Mouse (Mus musculus) layer of hippocampus, postnatal 10 days (tissue): ENCODE results near the gene Irf6. TPM values are rescaled to one million over a fixed set of nuclear protein-coding genes. Genes with fewer than 3 reads are reported as not detected.
A peak's percentile ranks its signal among the peaks of the same experiment; 100 is the strongest.

ENCODE experiments used
- DNase-seq, 2 experiments: peaks; one replicate each; pipeline ENCODE4 v3.0.0; 2021; ENCODE audit warnings: low spot score in 2 of 2
- long read RNA-seq: library from polyadenylated mRNA; stranded (forward); transcript quantifications from one replicate; pipeline ENCODE4 v2.0.0, GENCODE M21; 2023
- total RNA-seq, 2 experiments: library from RNA; stranded (reverse); gene quantifications; 2 replicates each; pipeline ENCODE4 v1.2.3; 2021

Gene Irf6
- total RNA-seq: 1 to 10 TPM; 1.0 TPM
- long read RNA-seq: 0 reads

DNA sequence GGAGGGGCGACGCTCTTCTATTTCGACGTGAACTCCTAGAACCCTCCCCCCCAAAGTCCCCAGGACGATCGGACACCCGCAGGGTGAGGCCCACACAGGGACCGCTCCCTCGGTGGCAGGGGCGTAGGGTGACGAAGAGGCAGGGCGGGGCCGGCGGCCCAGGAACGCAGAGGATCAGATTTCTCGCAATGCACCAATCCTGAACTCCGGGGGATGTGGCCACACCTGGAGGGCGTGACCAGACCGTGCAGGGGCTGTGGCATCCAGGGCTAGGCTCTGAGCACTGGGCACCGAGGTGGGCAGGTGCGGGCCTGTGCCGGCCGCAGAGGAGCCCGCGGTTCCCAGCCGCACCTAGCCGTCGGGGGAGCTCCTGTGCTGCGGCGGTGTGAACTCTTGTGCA lies at the start of gene Irf6:
Irf6 (plus strand) TSS at position 240 of the 400 bp plus-strand sequence.
- DNase-seq: no peak

DNA sequence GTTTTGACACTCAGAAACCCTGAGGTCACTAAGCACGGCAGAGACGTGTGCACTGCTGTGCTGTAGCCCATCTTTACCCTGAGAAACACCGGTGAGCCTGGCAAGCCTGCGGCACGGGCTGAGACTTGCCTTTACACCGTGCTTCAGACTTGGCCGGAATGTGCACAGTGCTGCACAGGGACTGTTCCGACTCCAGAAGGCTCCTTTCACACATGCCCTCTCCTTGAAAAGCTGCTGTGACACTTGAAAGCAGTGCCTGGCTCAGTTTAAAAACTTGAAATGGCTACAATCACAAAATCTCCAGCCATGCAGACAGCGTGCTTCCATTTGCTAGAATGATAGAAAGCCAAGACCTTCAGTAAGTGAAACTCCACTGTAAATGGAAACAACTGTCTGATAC lies 40.8 kb upstream of the Irf6 start:
- no peak for DNase-seq

DNA sequence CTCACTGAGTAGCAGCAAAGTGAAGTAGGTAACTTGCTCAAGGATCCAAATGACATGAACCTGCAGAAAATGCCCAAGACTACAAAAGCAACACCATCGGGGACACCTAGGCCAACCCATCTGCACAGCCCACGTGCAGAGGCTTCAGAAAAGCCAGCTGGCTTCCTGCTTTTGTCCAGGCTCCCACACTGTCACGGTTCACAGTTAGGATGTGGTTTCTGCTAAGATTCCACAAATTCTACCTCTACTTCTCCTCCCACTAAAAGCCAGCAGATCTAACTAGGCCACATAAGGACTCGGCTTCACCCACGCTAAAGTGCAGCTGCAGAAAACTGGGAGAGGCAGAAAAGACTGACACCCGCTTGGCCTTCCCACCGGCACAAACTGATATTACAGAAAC lies 30.1 kb upstream of the Irf6 start:
- DNase-seq: no peak

DNA sequence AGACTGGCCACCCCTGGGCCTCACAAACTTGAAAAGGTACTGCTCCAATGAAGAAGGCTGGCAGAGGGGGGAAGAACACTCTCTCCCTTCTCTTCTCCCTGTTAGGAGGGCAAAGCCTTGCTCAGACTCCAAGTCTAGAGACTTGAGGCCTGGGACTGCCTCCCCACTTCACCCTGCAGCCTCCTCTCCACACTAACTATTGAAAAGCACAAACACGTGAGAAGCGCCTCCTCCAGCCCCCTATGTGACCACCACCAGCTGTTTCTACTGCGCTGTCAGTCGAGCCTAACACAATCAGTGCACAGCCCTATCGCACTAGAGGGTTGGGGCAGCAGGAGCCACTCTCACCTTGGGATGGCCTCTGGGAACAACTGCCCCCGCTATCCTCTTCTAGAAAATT lies 29.6 kb upstream of the Irf6 start:
- no peak for DNase-seq

DNA sequence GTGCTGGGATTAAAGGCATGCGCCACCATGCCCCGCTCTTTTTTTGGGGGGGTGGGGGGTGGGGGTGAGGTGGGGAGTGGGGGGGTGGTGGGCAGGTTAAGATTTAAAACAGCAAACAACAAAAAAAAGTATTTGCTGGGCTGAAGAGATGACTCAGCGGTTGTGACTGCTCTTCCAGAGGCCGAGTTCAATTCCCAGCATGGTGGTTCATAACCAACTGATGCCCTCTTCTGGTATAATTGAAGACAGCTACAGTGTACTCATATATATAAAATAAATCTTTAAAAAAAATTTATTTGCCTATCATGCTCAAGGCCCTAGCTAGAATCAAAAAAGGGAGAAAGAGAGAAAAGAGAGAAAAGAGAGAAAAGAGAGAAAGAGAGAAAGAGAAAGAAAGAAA lies 27.1 kb upstream of the Irf6 start:
- no peak for DNase-seq

DNA sequence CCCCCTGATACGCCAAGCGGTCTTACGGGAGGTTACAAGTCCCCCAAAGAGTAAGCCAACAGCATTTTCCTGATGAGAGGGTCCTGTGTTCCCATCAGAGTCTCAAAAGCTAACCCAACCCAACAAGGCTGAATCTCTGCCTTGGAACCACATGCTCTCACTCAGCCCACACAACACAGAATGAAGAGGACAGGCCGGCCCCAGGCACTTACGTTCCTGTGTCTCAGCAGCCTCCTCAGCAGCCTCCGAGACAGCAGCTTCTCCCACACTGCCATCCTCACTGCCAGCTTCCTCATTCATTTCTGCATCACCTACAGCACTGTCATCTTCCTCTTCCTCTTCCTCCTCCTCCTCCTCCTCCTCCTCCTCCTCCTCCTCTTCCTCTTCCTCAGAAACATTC lies 24.9 kb upstream of the Irf6 start:
- no peak for DNase-seq

DNA sequence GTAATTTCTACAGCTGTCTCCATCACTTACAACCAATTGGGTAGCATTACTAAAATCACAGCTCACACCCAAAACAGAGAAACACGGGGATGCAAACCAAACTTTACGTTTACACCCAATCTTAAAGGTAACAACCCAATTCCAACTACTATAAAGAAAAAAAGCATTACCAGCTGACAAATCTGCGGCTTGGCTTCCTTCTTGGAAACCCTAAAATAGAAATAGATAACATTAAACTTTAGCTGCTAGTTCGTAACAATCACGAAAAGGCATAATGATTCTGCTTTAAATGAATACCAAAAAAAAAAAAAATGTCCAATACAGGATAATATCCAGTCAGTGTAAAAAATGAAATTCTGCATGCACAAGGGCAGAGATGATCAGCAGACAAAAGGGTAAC lies 23.6 kb upstream of the Irf6 start:
- DNase-seq: no peak

DNA sequence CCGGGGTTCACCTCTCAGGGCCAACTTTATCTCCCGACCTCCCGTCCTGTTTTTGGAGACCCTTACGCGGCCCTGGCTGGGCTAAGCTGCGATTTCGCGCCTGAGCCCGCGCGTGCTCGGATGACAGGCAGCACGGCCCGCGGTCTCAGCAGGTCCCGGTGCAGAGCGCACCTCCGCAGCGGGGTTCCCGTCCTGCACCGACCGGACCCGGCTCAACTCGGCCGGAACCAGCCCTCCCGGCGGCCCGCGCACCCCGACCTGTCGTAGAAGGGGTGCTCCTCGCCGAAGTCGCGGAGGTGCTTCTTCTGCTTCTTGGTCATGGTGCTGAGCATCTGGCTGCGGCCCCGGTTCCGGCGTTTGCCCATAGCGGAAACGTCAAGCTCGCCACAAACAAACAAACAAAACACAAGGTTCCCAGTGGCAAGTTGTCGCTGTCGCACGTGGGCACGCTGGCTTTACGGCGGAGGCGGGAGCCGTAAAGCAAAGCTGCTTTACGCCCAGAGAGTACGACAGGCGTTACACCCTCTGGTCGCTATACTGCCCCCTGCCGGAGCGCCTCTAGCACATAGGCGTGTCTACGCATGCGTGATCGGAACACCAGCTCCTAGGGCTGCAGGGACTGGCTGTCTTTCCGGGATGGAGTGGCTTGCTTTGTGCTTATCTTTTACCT lies 23.0 kb upstream of the Irf6 start, which contains the start of gene Diexf:
Diexf (minus strand) TSS at position 487 of the 670 bp plus-strand sequence.
- DNase-seq: peak; percentile 98 to 99

DNA sequence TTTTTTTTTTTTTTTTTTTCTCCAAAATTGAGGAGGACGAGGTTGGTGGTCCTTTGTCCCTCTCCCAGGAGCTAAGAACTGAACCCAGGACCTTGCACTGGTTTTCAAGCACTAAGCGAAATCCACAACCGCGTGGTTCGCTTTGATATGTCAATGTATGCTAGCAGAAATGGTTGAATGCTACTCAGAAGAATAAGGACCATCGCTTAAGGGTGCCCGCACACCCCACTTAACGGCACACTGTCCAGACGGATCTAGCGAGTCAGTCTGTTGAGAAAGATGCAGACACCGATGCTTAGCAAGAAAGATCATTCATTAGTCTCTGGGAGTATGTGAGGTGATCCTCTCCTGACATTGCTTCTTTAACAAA lies 22.5 kb upstream of the Irf6 start:
- no peak for DNase-seq

DNA sequence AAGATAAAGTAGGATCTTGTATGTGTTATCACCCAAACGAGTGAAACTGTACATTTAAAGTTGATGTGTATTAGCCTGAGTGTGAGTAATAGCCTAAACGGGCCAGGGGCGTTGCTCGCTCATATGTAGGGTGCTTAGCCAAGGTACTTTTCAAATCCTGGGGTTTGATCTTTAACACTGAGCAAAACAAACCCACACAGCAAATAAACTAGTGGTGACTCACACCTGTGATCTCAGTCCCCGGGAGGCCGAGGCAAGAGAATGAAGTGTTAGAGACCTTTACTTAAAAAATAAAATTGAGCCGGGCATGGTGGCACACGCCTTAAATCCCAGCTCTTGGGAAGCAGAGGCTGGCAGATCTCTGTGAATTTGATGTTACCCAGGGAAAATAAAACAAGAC lies 22.1 kb upstream of the Irf6 start:
- DNase-seq: no peak

DNA sequence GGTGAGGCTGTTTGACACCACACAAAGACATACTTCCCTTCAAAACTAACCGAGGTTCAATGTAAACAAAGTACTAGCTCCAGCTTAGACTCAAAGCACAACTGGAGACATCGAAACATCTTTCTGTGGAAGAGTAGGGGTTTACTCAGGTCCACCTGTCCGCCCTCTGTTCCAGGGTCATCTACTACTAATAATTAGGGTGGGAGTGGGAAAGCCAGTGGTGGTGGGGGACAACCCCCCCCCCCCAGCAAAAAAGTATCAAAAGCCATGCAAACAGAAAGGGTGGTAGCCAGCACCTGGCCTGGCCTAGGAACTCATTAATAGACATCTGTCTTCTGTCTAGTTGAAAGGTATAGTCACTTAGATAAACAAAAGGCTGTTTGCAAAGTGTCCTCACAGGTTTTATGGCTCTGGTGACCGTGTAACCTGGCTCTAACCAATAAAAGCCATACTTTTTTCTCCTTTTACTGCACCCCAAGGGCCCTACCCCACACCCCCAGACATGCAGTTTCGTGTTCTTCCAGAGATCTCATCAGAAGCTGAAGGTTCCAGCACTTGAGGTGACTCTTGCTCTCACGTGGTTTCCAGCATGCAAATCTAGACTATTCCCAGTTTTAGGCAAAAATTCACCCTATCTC lies 21.5 kb upstream of the Irf6 start:
- no peak for DNase-seq

DNA sequence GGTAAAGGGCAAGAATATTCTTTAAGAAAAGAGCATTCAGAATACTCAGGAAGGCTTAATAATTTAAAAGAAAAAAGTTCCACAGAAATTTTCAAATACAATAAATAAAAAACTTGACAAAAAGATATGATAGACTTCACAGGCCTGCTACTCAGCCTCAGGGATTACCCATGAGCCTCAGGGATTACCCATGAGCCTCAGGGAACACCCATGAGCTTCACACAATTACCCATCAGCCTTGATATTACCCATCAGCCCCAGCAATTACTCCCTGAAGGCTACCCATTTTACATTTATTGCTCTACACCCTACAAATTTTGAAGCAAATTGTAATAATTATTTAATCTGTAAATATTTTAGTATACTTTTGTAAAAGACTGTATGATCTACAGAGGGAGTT lies 20.5 kb upstream of the Irf6 start:
- DNase-seq: no peak

DNA sequence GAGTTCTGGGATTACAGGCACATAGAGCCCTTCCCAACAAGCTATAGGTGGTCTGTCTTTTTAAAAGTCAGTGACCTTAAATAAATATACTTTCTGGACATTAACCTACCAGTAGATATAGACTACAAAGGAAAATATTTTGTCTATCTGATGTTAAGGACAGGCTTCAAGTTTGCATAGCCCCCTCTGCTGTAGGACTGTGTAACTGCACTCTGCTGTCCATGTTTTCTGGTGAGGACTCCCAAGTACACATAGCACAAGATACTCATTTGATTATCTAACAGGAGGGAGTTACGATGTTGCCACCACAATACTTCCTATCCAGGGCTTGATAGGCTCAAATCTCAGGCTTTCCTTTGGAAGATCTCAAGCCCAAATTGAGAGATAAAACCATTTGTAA lies 19.2 kb upstream of the Irf6 start:
- no peak for DNase-seq

DNA sequence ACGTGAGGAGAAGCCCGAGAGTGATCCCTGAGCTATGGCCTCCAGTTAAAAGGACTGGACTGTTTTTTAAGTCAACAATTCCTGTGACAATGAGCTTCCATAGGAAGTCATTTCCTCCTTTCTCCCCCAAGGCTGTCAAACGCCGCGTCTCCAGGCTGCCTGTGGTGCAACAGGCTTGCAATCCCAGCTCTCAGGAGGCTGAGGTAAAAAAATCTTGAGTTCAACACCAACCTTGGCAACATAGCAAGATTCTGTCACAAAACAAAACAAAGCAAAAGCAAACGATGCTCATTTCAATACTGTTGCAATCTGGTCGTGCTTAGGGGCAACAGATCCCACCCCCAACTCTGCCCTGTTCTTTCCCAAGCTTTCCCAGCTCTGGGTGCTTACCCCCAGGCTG lies 14.8 kb upstream of the Irf6 start:
- DNase-seq: no peak

DNA sequence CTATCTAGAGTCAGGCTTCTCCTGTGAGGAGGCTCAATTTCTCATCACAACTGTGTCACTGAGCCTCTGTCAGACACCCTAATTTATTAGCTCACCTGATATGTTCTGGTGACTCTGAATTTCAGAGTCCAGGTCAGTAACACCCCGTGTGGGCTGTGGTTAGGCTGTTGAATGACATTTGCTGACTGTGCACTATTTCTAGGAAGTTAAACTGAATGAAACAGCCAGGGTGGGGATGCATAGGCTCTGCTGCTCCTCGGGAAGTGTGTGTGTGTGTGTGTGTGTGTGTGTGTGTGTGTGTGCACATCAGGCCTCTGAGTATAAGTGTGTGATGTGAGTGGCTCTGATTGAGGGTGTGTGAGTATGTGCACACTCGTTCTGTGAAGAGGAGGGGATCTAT lies 14.2 kb upstream of the Irf6 start:
- DNase-seq: no peak

DNA sequence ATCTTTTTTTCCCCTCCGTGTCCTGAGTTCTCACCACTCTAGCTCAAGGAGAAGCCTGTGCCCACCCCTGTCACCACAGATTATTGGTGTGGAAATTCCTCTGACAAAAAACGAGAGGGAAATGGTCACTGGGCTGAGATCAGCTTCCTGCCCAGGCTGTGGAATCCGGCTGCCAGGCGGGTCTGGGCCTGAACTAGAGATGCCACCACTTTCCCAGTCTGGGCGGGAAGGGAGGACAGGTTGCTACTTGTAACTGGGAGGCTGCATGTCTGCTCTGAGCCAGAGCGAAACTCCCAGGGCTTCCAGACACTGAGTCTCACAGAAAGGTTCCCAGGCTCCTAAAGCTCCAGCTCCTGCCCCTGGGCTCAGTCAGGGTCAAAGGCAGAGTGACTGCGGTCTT lies 11.8 kb upstream of the Irf6 start:
- no peak for DNase-seq

DNA sequence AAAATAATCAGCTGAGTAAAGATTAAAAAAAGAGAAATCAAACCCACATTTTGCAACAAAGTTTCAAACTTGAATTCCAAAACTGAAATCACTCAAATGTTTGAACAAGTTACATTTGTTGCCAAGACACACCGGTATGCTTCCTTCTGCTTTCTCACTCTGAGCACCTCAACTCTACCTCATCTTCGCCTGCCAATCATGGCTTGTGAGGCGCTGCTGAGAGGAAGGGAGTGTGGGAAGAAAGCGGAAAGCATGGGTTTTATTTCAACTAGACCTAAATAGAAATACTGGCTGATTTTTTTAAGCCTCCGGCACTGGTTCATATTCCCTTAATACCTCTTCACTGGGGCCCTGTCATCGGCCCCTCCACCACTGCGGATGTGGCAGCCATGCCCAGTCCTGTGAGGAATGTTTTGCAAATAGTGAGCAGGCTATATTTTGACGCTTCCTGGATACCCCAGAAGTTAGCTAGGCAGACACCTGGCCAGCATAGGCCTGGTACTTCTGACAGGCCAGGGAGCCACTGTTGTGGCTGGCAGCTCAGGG lies 10.3 kb upstream of the Irf6 start:
- no peak for DNase-seq

DNA sequence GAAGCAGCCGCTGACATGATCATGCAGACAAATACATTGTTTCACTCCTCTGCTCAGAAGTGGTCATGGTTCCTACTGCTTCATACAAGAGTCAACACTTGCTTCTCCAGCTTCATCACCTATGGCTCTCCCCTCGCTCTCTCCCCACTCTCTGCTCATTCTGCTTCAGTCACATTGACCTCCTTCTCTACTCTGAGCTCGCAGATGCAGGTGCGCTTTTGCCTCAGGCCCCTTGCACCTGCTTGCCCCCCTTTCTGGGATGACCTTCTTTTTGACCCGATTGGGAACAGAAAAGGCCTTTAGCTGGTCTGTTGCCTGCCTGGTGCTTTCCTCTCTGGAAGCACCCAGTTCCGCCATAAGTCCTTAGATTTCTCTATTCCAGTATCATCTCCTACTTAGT lies 8.4 kb upstream of the Irf6 start:
- no peak for DNase-seq

DNA sequence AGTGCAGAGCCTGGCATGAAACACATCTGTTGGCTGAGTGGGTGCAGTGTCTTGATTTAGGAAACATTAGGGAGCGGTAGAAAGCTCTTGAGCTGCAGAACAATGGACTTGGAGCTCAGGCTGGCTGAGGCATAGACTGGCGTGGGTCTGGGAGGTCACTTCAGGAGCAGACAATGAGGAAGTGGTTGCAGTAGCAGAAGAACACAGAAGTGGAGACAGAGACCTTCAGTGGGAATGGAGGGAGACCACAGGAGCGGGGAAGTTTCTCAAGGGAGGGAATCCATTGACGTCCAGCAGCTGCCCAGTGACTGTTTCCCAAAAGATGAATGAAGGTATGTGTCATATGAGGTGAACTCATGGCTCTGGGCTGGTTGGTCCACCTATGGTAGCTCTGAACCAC lies 7.8 kb upstream of the Irf6 start:
- no peak for DNase-seq

DNA sequence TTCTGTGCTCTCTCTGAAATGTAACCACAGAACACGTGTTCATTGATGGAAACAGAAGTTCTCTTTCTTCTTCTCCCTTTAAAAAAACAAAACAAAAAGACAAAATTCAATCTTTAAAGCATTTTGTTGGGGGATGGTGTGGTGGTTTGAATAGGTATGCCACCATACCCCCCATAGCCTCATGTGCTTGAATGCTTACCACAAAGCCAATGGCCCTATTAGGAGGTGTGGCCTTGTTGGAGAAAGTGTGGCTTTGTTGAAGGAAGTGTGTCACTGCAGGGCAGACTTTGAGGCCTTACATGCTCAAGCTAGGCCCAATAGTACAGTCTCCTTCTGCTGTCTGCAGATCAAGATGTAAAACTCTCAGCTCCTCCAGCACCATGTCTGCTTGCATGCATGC lies 6.5 kb upstream of the Irf6 start:
- DNase-seq: no peak

DNA sequence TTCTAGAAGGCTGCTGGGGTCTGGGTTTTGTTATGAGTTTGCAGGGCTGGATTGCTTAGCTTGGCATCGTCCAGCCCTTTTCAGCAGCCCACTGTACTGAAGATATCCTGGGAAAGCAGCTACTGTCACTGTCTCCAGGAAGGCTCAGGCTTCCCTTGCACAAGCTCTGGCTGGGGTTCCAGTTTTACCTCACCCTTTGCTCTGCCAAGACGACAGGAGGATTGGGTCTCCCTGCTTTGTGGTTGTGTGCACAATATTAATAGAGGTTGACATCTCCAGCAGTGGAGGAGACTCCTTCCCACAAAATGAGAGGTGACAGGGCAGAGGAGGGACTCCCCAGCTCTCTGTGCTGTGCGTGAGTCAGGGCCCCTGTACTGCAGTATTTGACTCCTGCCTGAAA lies 3.7 kb upstream of the Irf6 start:
- no peak for DNase-seq

DNA sequence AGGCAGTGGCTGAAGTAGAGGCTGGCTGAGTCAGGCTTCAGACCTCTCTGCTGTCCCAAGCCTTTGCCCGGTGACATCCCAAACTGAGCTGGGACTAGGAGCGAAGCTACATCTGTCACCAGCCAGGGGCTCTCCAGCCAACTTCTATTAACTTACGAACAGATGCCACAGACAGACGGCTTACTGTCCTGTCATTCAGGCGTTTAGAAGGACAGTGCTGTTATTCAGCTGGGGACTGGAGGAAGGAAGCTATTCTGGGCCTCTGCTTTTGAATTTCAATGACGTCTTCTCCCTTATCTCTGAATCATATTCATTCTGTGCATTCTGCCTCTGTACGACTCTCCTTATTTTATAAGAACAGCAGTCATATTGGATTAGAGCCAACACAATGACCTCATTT lies 1.8 kb upstream of the Irf6 start:
- DNase-seq: peak in 1 of 2 experiments; percentile 34

DNA sequence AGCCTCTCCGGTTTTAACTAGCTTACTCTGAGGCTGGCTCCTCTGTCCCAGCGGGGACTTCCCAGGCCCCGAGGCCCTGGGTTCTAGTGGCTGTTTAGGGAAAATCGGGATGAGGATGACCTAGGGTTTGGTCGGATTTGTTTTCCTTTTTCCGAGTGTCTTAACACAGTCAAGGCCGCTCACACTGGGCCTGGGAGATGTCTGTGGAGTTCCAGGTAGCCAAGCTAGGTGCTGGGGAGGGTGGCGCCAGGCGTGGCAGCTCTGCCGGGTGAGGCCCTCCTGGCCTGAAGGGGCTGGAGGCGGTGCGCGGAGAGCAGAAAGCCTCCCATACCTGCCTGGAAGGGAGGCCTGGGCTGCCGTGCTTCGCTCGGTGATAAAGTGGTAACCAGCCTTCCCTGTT lies 650 bp downstream of the Irf6 start:
- no peak for DNase-seq
